Mouse (Mus musculus): ENCODE data around the gene Tas2r106. TPM values are rescaled to one million over a fixed set of nuclear protein-coding genes. Genes with fewer than 3 reads are reported as not detected.

Gene Tas2r106
- polyA plus RNA-seq (2014; fragmentation: Nextera tagmentation; extraction: Ambion mirVana): not detected in 2 replicates

GRCm38 (mm10) chr6:131678786-131679185 is at the start of gene Tas2r106:
Tas2r106 (minus strand) TSS chr6:131678886.
- Histone ChIP-seq H3K9me3 (replicated peaks; ENCODE audit: control insufficient read depth, low read length) (peaks cover 3% of the 10 kb centered on the region; the same call in 1 of the 2 replicates), H3K36me3 (ENCODE audit: control insufficient read depth, insufficient read depth, low read length) (no peaks in the 10 kb centered on the region), H3K4me3 (ENCODE audit: low read depth, low read length) (no peak within 1 kb of the TSS), H3K27me3 (replicated peaks; ENCODE audit: control insufficient read depth, insufficient read depth, low read length) (no peaks in the 10 kb centered on the region), H3K9ac (ENCODE audit: low read length) (no peak within 1 kb of the TSS), H3K4me1 (ENCODE audit: control insufficient read depth, insufficient read depth, low read length) (no peaks in the 10 kb centered on the region), H3K4me2 (ENCODE audit: low read length) (no peak within 1 kb of the TSS), H3K27ac (ENCODE audit: low read depth, low read length) (no peak within 1 kb of the TSS)
- WGBS: 77% methylated on average over 3 of the region's 3 CpGs
- ATAC-seq: no peak
- no peak for DNase-seq (ENCODE audit: low spot score)

- Histone ChIP-seq H3K27ac (ENCODE audit: low read depth, low read length) (no peak overlapping the region), H3K4me1 (ENCODE audit: control insufficient read depth, insufficient read depth, low read length) (no peaks in the 10 kb centered on the region), H3K36me3 (ENCODE audit: control insufficient read depth, insufficient read depth, low read length) (no peaks in the 10 kb centered on the region), H3K27me3 (replicated peaks; ENCODE audit: control insufficient read depth, insufficient read depth, low read length) (no peaks in the 10 kb centered on the region), H3K9ac (ENCODE audit: low read length) (no peak overlapping the region), H3K4me2 (ENCODE audit: low read length) (no peak overlapping the region), H3K4me3 (ENCODE audit: low read depth, low read length) (no peak overlapping the region), H3K9me3 (replicated peaks; ENCODE audit: control insufficient read depth, low read length) (0 out of 2 replicates have a peak, but pooled peaks cover 12% of the 10 kb centered on the region)
- 48% methylated on average over 7 of the region's 7 CpGs for WGBS
- ATAC-seq (no peak), DNase-seq (ENCODE audit: low spot score) (no peak)
Measured at GRCm38 (mm10) chr6:131712803-131713202, 34.1 kb upstream of the Tas2r106 start.

GRCm38 (mm10) chr6:131689963-131690362 is 11.3 kb upstream of the Tas2r106 start, which contains the start of gene Tas2r114:
Tas2r114 (minus strand) TSS chr6:131690063.
- ATAC-seq: no peak
- 0 out of 2 replicates have a peak, but pooled peaks cover 2% of the 10 kb centered on the region for H3K9me3 ChIP-seq (replicated peaks; ENCODE audit: control insufficient read depth, low read length)
- H3K36me3 ChIP-seq (ENCODE audit: control insufficient read depth, insufficient read depth, low read length): no peaks in the 10 kb centered on the region
- H3K4me1 ChIP-seq (ENCODE audit: control insufficient read depth, insufficient read depth, low read length): no peaks in the 10 kb centered on the region
- no peak within 1 kb of the TSS for H3K4me3 ChIP-seq (ENCODE audit: low read depth, low read length)
- H3K27me3 ChIP-seq (replicated peaks; ENCODE audit: control insufficient read depth, insufficient read depth, low read length): no peaks in the 10 kb centered on the region
- H3K4me2 ChIP-seq (ENCODE audit: low read length): no peak within 1 kb of the TSS
- no peak for DNase-seq (ENCODE audit: low spot score)
- H3K9ac ChIP-seq (ENCODE audit: low read length): no peak within 1 kb of the TSS
- no peak within 1 kb of the TSS for H3K27ac ChIP-seq (ENCODE audit: low read depth, low read length)

GRCm38 (mm10) chr6:131687395-131687794 is 8.7 kb upstream of the Tas2r106 start, which contains the start of gene Tas2r105:
Tas2r105 (minus strand) TSS chr6:131687495.
- WGBS: 78% methylated on average over 1 of the region's 1 CpGs
- Histone ChIP-seq H3K27ac (ENCODE audit: low read depth, low read length) (no peak within 1 kb of the TSS), H3K9me3 (replicated peaks; ENCODE audit: control insufficient read depth, low read length) (0 out of 2 replicates have a peak, but pooled peaks cover 2% of the 10 kb centered on the region), H3K4me1 (ENCODE audit: control insufficient read depth, insufficient read depth, low read length) (no peaks in the 10 kb centered on the region), H3K9ac (ENCODE audit: low read length) (no peak within 1 kb of the TSS), H3K27me3 (replicated peaks; ENCODE audit: control insufficient read depth, insufficient read depth, low read length) (no peaks in the 10 kb centered on the region), H3K36me3 (ENCODE audit: control insufficient read depth, insufficient read depth, low read length) (no peaks in the 10 kb centered on the region), H3K4me2 (ENCODE audit: low read length) (no peak within 1 kb of the TSS), H3K4me3 (ENCODE audit: low read depth, low read length) (no peak within 1 kb of the TSS)
- DNase-seq (ENCODE audit: low spot score): no peak
- no peak for ATAC-seq

- DNase-seq (ENCODE audit: low spot score) (no peak), ATAC-seq (no peak)
- no peaks in the 10 kb centered on the region for H3K36me3 ChIP-seq (ENCODE audit: control insufficient read depth, insufficient read depth, low read length)
- H3K27ac ChIP-seq (ENCODE audit: low read depth, low read length): no peak within 1 kb of the TSS
- no peak within 1 kb of the TSS for H3K9ac ChIP-seq (ENCODE audit: low read length)
- H3K9me3 ChIP-seq (replicated peaks; ENCODE audit: control insufficient read depth, low read length): 0 out of 2 replicates have a peak, but pooled peaks cover 2% of the 10 kb centered on the region
- no peaks in the 10 kb centered on the region for H3K27me3 ChIP-seq (replicated peaks; ENCODE audit: control insufficient read depth, insufficient read depth, low read length)
- no peak within 1 kb of the TSS for H3K4me2 ChIP-seq (ENCODE audit: low read length)
- no peaks in the 10 kb centered on the region for H3K4me1 ChIP-seq (ENCODE audit: control insufficient read depth, insufficient read depth, low read length)
- no peak within 1 kb of the TSS for H3K4me3 ChIP-seq (ENCODE audit: low read depth, low read length)
- 80% methylated on average over 1 of the region's 1 CpGs for WGBS
Measured at GRCm38 (mm10) chr6:131685644-131686043, 7.0 kb upstream of the Tas2r106 start, which contains the start of gene Tas2r104. Tas2r104 (minus strand) TSS chr6:131685744.

GRCm38 (mm10) chr6:131660049-131660448 is 18.6 kb downstream of the Tas2r106 start, which contains the start of gene Tas2r107:
Tas2r107 (minus strand) TSS chr6:131660149.
- no peak for ATAC-seq
- Histone ChIP-seq H3K4me3 (ENCODE audit: low read depth, low read length) (no peak within 1 kb of the TSS), H3K9me3 (replicated peaks; ENCODE audit: control insufficient read depth, low read length) (peaks cover 2% of the 10 kb centered on the region; the same call in 1 of the 2 replicates), H3K9ac (ENCODE audit: low read length) (no peak within 1 kb of the TSS), H3K27ac (ENCODE audit: low read depth, low read length) (no peak within 1 kb of the TSS), H3K27me3 (replicated peaks; ENCODE audit: control insufficient read depth, insufficient read depth, low read length) (no peaks in the 10 kb centered on the region), H3K4me2 (ENCODE audit: low read length) (no peak within 1 kb of the TSS), H3K4me1 (ENCODE audit: control insufficient read depth, insufficient read depth, low read length) (no peaks in the 10 kb centered on the region), H3K36me3 (ENCODE audit: control insufficient read depth, insufficient read depth, low read length) (no peaks in the 10 kb centered on the region)
- DNase-seq (ENCODE audit: low spot score): no peak

- H3K27me3 ChIP-seq (replicated peaks; ENCODE audit: control insufficient read depth, insufficient read depth, low read length): no peaks in the 10 kb centered on the region
Measured at GRCm38 (mm10) chr6:131630812-131631211, 47.9 kb downstream of the Tas2r106 start, which contains the start of gene Tas2r130. Tas2r130 (minus strand) TSS chr6:131630912.

More at GRCm38 (mm10) chr6:131630812-131631211, 47.9 kb downstream of the Tas2r106 start, which contains the start of gene Tas2r130:
- ATAC-seq: no peak
- DNase-seq (ENCODE audit: low spot score): no peak
- Histone ChIP-seq H3K4me3 (ENCODE audit: low read depth, low read length) (no peak within 1 kb of the TSS), H3K4me1 (ENCODE audit: control insufficient read depth, insufficient read depth, low read length) (no peaks in the 10 kb centered on the region), H3K9me3 (replicated peaks; ENCODE audit: control insufficient read depth, low read length) (no peaks in the 10 kb centered on the region; the same call in 1 of the 2 replicates), H3K9ac (ENCODE audit: low read length) (no peak within 1 kb of the TSS), H3K4me2 (ENCODE audit: low read length) (no peak within 1 kb of the TSS), H3K27ac (ENCODE audit: low read depth, low read length) (no peak within 1 kb of the TSS), H3K36me3 (ENCODE audit: control insufficient read depth, insufficient read depth, low read length) (no peaks in the 10 kb centered on the region)
- WGBS: 75% methylated on average over 3 of the region's 3 CpGs

Other genes starting within 250 kb of the Tas2r106 start
- not detected in 2 replicates for gene 5430401F13Rik, start 192.5 kb downstream of the Tas2r106 start, polyA plus RNA-seq (2014; fragmentation: Nextera tagmentation; extraction: Ambion mirVana)
- not detected in 2 replicates for gene Gm6619, start 192.5 kb downstream of the Tas2r106 start, polyA plus RNA-seq (2014; fragmentation: Nextera tagmentation; extraction: Ambion mirVana)
- gene Tas2r130, start 48.0 kb downstream of the Tas2r106 start, polyA plus RNA-seq (2014; fragmentation: Nextera tagmentation; extraction: Ambion mirVana): not detected in 2 replicates
- gene Tas2r107, start 18.7 kb downstream of the Tas2r106 start, polyA plus RNA-seq (2014; fragmentation: Nextera tagmentation; extraction: Ambion mirVana): not detected in 2 replicates
- gene Tas2r104, start 6.9 kb upstream of the Tas2r106 start, polyA plus RNA-seq (2014; fragmentation: Nextera tagmentation; extraction: Ambion mirVana): not detected in 2 replicates
- not detected in 2 replicates for gene Tas2r105, start 8.6 kb upstream of the Tas2r106 start, polyA plus RNA-seq (2014; fragmentation: Nextera tagmentation; extraction: Ambion mirVana)
- not detected in 2 replicates for gene Tas2r114, start 11.2 kb upstream of the Tas2r106 start, polyA plus RNA-seq (2014; fragmentation: Nextera tagmentation; extraction: Ambion mirVana)